Mouse (Mus musculus): ENCODE measurements around the gene Zranb2.

- no peak for TF ChIP-seq CTCF (IDR thresholded peaks at IDR 0.05; ENCODE audit: control insufficient read depth, insufficient read depth, insufficient replicate concordance, low read depth, low read length)
- no peak for TF ChIP-seq POLR2A (IDR thresholded peaks at IDR 0.05; ENCODE audit: control insufficient read depth, low read depth, low read length)
These were observed 13.5 kb upstream of the Zranb2 start for GRCm38 (mm10) chr3:157520433-157520832.
